ENCODE assay signal across 1 mouse cellular context in the genomic region with DNA sequence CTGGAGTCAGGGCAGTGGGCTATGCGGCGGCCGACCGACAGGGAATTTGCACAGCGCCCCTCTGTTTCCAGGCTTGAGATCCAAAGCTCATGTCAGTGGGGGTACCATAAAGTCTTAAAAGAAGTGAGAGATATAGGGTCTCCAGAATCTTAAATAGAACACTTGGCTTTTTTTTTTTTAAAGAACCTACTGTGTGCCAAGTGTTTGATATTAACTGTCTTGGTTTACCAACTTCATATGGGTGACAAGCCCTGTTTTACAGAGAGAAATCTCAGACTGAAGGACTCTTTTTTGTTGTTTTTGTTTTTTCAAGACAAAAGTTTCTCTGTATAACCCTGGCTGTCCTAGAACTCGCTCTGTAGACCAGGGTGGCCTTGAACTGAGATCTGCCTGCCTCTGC.
TF ChIP-seq lines count a peak whose summit lies in the region.

No protein-coding gene starts in this region.

TF ChIP-seq in MEL, 35 proteins besides CTCF, POLR2A, EP300 and RAD21:
- TF ChIP-seq ZKSCAN1 (IDR thresholded peaks at IDR 0.05; ENCODE audit: low read depth, low read length) (peak; percentile 97), RCOR1 (IDR thresholded peaks at IDR 0.05; ENCODE audit: low read depth, low read length) (no peak), UBTF (IDR thresholded peaks at IDR 0.05; ENCODE audit: borderline replicate concordance, insufficient read depth, low read depth, low read length) (0 out of 2 replicates have a peak, but pooled peaks have one; percentile 28), ETS1 (IDR thresholded peaks at IDR 0.05; ENCODE audit: low read depth, low read length) (no peak), MAFK (IDR thresholded peaks at IDR 0.05; ENCODE audit: borderline replicate concordance, low read depth, low read length) (no peak), POLR2AphosphoS5 (IDR thresholded peaks at IDR 0.05; ENCODE audit: borderline replicate concordance, low read depth, low read length) (no peak), ZNF384 (IDR thresholded peaks at IDR 0.05; ENCODE audit: low read depth, low read length) (peak; percentile 36; the same call in 1 of the 2 replicates)
